Mouse (Mus musculus) forebrain, embryonic 10.5 days (tissue): Measurements from ENCODE around the gene Becn1. TPM values are rescaled to one million over a fixed set of nuclear protein-coding genes. Genes with fewer than 3 reads are reported as not detected.

Experiments used
- DNase-seq: peaks from one replicate; pipeline ENCODE4 v3.0.0-alpha.2; 2017; ENCODE audit warnings: low spot score; ENCODE audit errors: extremely low spot score
- H3K27ac ChIP-seq: fragments of 300-500 bp; sonication (generic); 2 replicates; pipeline ENCODE4 v1.5.1; 2016; ENCODE audit warnings: mild to moderate bottlenecking
- H3K27me3 ChIP-seq: fragments of 300-500 bp; sonication (generic); 2 replicates; pipeline ENCODE4 v1.6.1; 2016; ENCODE audit warnings: mild to moderate bottlenecking; ENCODE audit not compliant: poor library complexity, severe bottlenecking
- H3K36me3 ChIP-seq: fragments of 300-500 bp; sonication (generic); replicated peaks from 2 replicates; pipeline ENCODE4 v1.6.1; 2016; ENCODE audit warnings: mild to moderate bottlenecking, moderate library complexity
- H3K4me1 ChIP-seq: fragments of 300-500 bp; sonication (generic); 2 replicates; pipeline ENCODE4 v1.6.1; 2016
- H3K4me3 ChIP-seq: fragments of 300-500 bp; sonication (generic); 2 replicates; pipeline ENCODE4 v1.5.1; 2016; ENCODE audit warnings: mild to moderate bottlenecking, moderate library complexity
- H3K9me3 ChIP-seq: fragments of 300-500 bp; sonication (generic); 2 replicates; pipeline ENCODE4 v1.6.1; 2016; ENCODE audit warnings: mild to moderate bottlenecking, moderate library complexity
- WGBS: fragments of 180-500 bp; shearing (Covaris S2); methylation state at CpG from one replicate; pipeline ENCODE4 v1.1.7; 2016; 5-methylcytosine and 5-hydroxymethylcytosine counted together
- polyA plus RNA-seq: library from polyadenylated mRNA; unstranded; fragments of >200 nt; fragmentation: Nextera tagmentation; extraction: Ambion mirVana; gene quantifications from 2 replicates; pipeline ENCODE4 v1.2.1, GENCODE M21; 2016

The Becn1 gene
- polyA plus RNA-seq, 1 experiment from 2014 or later: 144 TPM

- WGBS: 39% methylated on average over 4 of the region's 4 CpGs
- Histone ChIP-seq H3K27me3 (peaks cover 48% of the 10 kb centered on the region), H3K4me1 (peaks cover 38% of the 10 kb centered on the region), H3K9me3 (no peaks in the 10 kb centered on the region), H3K36me3 (no peaks in the 10 kb centered on the region), H3K27ac (no peak overlapping the region), H3K4me3 (peak overlapping the region; percentile 82; the same call in 1 of the 2 replicates)
- DNase-seq: no peak
Observed at GRCm38 (mm10) chr11:101245071-101245470, 57.0 kb downstream of the Becn1 start.

DNA sequence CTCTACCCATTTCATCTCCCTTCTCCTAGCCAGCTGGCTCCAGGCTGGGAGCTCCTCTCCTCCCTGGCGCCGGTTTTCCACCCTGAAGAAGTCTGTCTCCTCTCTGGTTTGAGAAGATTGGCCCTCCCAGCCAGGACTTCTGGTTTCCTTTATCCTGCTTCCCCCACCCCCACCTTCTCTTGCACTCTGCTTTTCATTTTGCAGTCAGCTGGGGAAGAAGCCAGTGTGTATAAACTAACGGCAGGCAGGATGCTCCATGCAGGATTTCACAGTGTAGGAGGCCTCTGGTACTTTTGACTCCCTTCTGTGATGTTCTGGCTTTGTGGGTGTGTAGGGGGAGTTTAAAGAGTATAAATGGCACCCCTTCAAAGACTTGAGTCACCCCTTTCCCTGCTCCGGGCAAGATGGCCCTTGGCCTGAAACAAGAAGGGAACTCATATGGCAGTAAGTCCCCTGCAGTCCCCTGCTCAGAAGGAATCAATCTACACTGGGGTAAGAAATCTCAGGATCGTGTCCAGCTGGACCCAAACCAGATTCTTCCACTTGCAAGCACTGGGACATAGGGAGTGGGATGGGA is 63.9 kb downstream of the Becn1 start:
- DNase-seq: no peak
- 47% methylated on average over 5 of the region's 5 CpGs for WGBS
- H3K4me3 ChIP-seq: no peak overlapping the region
- peaks cover 8% of the 10 kb centered on the region for H3K4me1 ChIP-seq
- H3K27ac ChIP-seq: no peak overlapping the region; the same call in 1 of the 2 replicates
- H3K27me3 ChIP-seq: no peaks in the 10 kb centered on the region
- H3K36me3 ChIP-seq: no peaks in the 10 kb centered on the region
- no peaks in the 10 kb centered on the region for H3K9me3 ChIP-seq

DNA sequence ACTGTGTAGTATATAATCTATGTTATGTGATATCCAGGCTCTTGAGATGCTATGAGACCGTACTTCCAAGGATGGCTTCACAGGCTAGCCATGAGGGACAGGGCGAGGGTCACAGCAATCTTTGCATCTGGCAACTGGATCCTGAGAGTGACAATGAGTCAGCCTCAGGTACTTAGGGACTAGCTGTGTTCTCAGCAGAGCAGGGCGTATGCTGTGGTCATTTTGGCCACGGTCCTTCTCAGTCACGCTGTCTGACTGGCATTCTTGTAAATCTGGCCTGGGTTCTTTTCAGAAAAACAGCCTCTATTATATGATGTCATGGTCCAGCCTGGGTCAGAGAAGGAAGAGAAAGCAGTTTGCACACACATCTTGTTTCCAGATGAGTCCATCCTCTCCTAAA is 65.3 kb downstream of the Becn1 start:
- peaks cover 14% of the 10 kb centered on the region for H3K4me1 ChIP-seq
- H3K4me3 ChIP-seq: no peak overlapping the region
- H3K9me3 ChIP-seq: no peaks in the 10 kb centered on the region
- no peaks in the 10 kb centered on the region for H3K27me3 ChIP-seq
- H3K27ac ChIP-seq: no peak overlapping the region
- WGBS: 91% methylated on average over 5 of the region's 5 CpGs
- no peaks in the 10 kb centered on the region for H3K36me3 ChIP-seq
- DNase-seq: no peak

Other genes with a start within 250 kb of the Becn1 start
- 8.2 and 9.3 TPM in 2 replicates for gene Naglu, start 232.3 kb downstream of the Becn1 start, polyA plus RNA-seq
- gene Hsd17b1, start 223.9 kb downstream of the Becn1 start, polyA plus RNA-seq: 0.10 and 0.11 TPM in 2 replicates
- gene Coasy, start 219.7 kb downstream of the Becn1 start, polyA plus RNA-seq: 51.4 and 53.3 TPM in 2 replicates
- 37.3 and 41.1 TPM in 2 replicates for gene Mlx, start 215.0 kb downstream of the Becn1 start, polyA plus RNA-seq
- 78.1 and 96.4 TPM in 2 replicates for gene Psmc3ip, start 206.8 kb downstream of the Becn1 start, polyA plus RNA-seq
- gene Retreg3, start 182.4 kb downstream of the Becn1 start, polyA plus RNA-seq: 14.6 and 15.5 TPM in 2 replicates
- gene Tubg1, start 182.3 kb downstream of the Becn1 start, polyA plus RNA-seq: 143 and 145 TPM in 2 replicates
- 2.3 and 2.7 TPM in 2 replicates for gene Tubg2, start 146.4 kb downstream of the Becn1 start, polyA plus RNA-seq
- 0.12 and 0.16 TPM in 2 replicates for gene Cntnap1, start 131.8 kb downstream of the Becn1 start, polyA plus RNA-seq
- 3.5 and 4.8 TPM in 2 replicates for gene Plekhh3, start 130.9 kb downstream of the Becn1 start, polyA plus RNA-seq
- not detected in 2 replicates for gene Ccr10, start 126.8 kb downstream of the Becn1 start, polyA plus RNA-seq
- gene Ezh1, start 75.8 kb downstream of the Becn1 start, polyA plus RNA-seq: 9.9 and 10.2 TPM in 2 replicates
- 54.8 and 57.3 TPM in 2 replicates for gene Ramp2, start 56.3 kb downstream of the Becn1 start, polyA plus RNA-seq
- 128 and 129 TPM in 2 replicates for gene Vps25, start 48.6 kb downstream of the Becn1 start, polyA plus RNA-seq
- gene Wnk4, start 41.7 kb downstream of the Becn1 start, polyA plus RNA-seq: 5.4 and 6.4 TPM in 2 replicates
- gene Cntd1, start 23.3 kb downstream of the Becn1 start, polyA plus RNA-seq: 0.77 and 1.0 TPM in 2 replicates
- gene Coa3, start 23.2 kb downstream of the Becn1 start, polyA plus RNA-seq: 186 and 194 TPM in 2 replicates
- 207 and 217 TPM in 2 replicates for gene Psme3, start 13.9 kb upstream of the Becn1 start, polyA plus RNA-seq
- 2.1 and 2.5 TPM in 2 replicates for gene Aoc2, start 22.8 kb upstream of the Becn1 start, polyA plus RNA-seq
- gene Aoc3, start 28.3 kb upstream of the Becn1 start, polyA plus RNA-seq: not detected in 2 replicates
- not detected in 2 replicates for gene G6pc, start 65.3 kb upstream of the Becn1 start, polyA plus RNA-seq
- gene Aarsd1, start 115.3 kb upstream of the Becn1 start, polyA plus RNA-seq: 109 and 115 TPM in 2 replicates
- 10.9 and 11.6 TPM in 2 replicates for gene Gm27029, start 122.5 kb upstream of the Becn1 start, polyA plus RNA-seq
- 20.9 and 21.4 TPM in 2 replicates for gene Rundc1, start 122.8 kb upstream of the Becn1 start, polyA plus RNA-seq
- gene Ptges3l, start 123.0 kb upstream of the Becn1 start, polyA plus RNA-seq: 2.3 and 3.8 TPM in 2 replicates
- 499 and 505 TPM in 2 replicates for gene Rpl27, start 140.0 kb upstream of the Becn1 start, polyA plus RNA-seq
- 3.3 and 3.4 TPM in 2 replicates for gene Ifi35, start 146.1 kb upstream of the Becn1 start, polyA plus RNA-seq
- gene Rnd2, start 162.7 kb upstream of the Becn1 start, polyA plus RNA-seq: 28.1 and 36.9 TPM in 2 replicates
- gene Vat1, start 163.9 kb upstream of the Becn1 start, polyA plus RNA-seq: 24.9 and 28.5 TPM in 2 replicates
- 26.2 and 27.4 TPM in 2 replicates for gene Brca1, start 249.7 kb upstream of the Becn1 start, polyA plus RNA-seq
- 61.7 and 69.9 TPM in 2 replicates for gene Nbr1, start 249.9 kb upstream of the Becn1 start, polyA plus RNA-seq